Mouse (Mus musculus) thymus, postnatal 36 days (tissue): ENCODE data around the gene Gm44579.

Experiments
- DNase-seq, 2 experiments: peaks; one replicate each; pipeline ENCODE4 v3.0.0; 2022; ENCODE audit warnings: mixed read lengths in 2 of 2

Gm44579 gene

GRCm38 (mm10) chr15:98167645-98168621 is 52.8 kb downstream of the Gm44579 start:
- DNase-seq = peak; percentile 59 to 77

DNA sequence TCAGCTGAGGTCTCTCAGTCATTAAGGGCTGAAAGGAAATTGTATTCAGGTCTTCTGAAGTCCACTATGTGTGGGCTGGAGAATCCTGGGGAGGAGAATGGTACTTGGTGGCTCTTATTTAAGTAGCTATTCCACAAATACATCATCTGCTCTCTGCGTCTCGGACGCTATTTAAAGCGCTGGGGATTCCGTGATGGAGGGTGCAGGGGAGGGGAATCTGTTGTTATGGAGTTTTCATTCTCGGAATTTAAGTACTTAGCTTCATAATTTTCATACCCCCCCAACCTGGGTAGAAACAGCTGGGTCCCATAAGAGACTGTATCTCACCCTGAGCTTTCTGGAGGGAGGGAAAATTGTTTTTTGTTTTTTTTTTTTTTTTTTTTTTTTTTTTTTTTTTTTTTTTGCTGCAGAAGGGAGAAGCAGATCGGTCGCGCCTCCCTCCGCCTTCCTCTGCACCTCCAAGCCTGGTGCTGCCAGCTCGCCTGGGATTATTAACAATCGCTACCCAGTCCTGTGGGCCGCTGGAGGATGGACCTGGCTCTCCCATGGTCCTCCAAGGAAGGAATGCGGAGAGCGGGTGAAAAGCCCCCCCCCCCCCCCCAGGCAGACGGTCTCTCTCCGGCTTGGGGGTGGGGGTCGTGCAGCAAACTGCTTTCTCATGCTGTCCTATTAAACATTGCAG is 53.7 kb downstream of the Gm44579 start, which contains the start of gene Ccdc184:
Gene Ccdc184 (plus strand): TSS at position 196 of the 682 bp plus-strand sequence.
- DNase-seq = no peak

- no peak for DNase-seq
Measured at GRCm38 (mm10) chr15:98165525-98165924, 55.3 kb downstream of the Gm44579 start, which contains the start of gene Asb8. Gene Asb8 (minus strand): TSS chr15:98165625.

GRCm38 (mm10) chr15:98162561-98162960 is 58.2 kb downstream of the Gm44579 start:
- DNase-seq = no peak

GRCm38 (mm10) chr15:98161026-98161805 is 59.6 kb downstream of the Gm44579 start:
- DNase-seq = no peak

- DNase-seq = no peak
Measured at GRCm38 (mm10) chr15:98157253-98157652, 63.5 kb downstream of the Gm44579 start.

- no peak for DNase-seq
Measured at GRCm38 (mm10) chr15:98155944-98156343, 64.8 kb downstream of the Gm44579 start.

GRCm38 (mm10) chr15:98155272-98155671 is 65.5 kb downstream of the Gm44579 start:
- no peak for DNase-seq

GRCm38 (mm10) chr15:98154631-98155030 is 66.1 kb downstream of the Gm44579 start:
- DNase-seq = no peak

DNA sequence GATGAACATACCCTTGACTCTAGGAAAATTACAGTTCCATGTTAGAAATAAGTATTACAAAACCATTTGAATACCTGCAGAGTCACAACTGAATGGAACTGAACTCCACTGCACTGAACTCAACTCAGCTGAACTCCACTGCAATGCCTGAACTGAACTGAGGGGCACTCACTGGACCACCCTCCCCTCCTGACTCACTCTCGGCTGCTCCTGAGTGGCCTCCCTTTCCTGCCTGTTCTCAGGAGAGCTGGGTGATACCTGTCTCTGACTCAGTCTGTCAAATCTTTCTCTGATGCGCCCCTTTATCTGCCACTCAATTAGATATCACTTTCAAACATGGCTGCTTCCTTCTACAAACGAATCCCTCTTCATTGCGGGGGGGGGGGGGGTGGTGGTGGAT is 66.6 kb downstream of the Gm44579 start:
- no peak for DNase-seq

DNA sequence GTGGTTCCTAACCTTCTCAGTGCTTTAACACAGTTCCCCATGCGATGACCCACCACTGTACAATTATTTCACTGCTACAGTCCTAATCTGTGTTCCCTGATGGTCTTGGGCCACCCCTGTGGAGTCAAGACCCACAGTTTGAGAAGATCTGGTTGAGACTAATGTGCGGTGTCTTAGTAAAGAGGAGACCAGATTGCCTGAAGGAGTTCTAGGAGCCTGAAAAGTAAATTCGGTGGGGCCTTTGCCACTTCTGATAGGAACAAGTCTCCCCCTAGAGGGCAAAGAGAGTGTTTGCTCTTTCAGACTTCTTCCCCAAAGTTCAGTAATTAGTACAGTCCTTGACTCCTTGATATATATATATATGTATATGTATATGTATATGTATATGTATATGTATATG is 67.2 kb downstream of the Gm44579 start:
- DNase-seq = no peak

- DNase-seq = no peak
Measured at GRCm38 (mm10) chr15:98152916-98153315, 67.9 kb downstream of the Gm44579 start.

DNA sequence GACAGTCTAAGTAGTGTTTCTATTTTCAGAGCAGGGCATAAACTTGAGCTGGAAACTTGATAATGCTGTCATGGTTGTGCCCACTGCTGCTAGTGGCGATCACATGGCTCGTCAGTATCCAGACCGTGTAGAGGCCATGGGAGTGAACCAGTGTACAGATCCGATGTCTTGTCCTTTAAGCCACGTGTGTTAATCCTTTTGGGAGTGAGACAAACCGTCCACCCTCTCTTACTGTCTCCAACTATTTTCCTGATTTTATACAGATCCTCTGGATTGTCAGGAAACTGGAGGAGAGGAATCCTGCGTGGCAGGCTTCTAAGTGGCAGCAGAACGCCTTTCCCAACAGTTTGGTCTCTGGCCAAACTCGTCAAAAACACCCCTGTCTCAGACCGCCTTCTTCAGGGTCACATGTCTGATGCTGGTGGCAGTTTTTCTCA is 71.6 kb downstream of the Gm44579 start:
- DNase-seq = no peak

GRCm38 (mm10) chr15:98148356-98148755 is 72.4 kb downstream of the Gm44579 start:
- DNase-seq = no peak

GRCm38 (mm10) chr15:98145559-98146181 is 75.1 kb downstream of the Gm44579 start:
- DNase-seq = peak; percentile 89 to 92

- DNase-seq = no peak
Measured at GRCm38 (mm10) chr15:98144861-98145507, 75.8 kb downstream of the Gm44579 start.

DNA sequence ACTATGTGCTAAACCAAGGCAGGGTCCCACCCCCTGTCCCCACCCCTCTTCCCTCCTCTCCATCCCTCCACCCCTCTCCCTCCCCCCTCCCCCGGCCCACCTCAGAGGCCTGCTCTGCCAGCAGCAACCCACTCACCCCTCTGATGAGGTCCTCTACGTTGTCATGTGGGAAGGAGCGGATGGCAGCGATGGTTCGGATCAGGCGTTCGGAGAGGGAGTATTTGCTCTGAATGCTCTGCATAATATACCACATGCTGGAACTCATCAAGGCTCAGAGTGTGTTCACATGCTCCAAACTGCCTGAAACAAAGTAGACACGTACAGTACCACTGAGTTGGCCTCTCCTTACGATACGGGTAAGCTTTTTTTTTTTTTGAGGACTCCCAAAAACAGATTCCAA is 78.3 kb downstream of the Gm44579 start:
- DNase-seq = no peak

GRCm38 (mm10) chr15:98140809-98141208 is 80.0 kb downstream of the Gm44579 start:
- DNase-seq = no peak

DNA sequence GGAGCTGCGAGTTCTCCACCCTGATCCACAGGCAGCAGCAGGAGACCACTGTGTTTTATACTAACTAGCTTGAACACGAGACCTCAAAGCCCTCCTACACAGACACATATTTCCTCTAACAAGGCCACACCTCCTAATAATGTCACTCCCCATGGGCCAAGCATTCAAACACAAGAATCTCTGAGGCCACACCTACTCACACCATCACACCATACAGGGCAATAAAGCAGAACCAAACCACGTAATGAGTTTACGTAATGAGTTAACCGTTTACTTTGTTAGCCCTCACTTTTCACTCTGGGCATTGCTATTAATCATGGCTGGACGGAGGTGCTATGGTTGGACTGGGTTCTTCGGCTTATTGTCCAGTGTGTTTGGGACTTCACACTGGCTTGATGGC is 81.0 kb downstream of the Gm44579 start:
- DNase-seq = no peak

DNA sequence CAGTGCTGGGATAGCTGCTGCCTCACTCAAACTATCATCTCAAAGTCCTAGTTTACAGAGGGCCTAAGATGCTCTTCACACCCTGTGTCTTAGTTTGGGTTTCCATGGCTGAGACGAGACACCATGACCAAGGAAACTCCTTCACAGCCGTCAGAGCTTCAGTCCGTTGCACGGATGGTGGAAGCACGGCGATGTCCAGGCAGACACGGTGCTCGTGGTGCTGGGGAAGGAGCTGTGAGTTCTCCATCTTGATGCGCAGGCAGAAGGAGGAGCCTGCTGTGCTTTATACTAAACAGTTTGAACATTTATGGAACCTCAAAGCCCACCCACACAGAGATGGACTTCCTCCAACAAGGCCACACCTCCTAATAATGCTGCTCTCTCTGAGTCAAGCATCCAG is 83.9 kb downstream of the Gm44579 start:
- DNase-seq = no peak
